Mouse (Mus musculus) hindbrain, embryonic 16.5 days (tissue): ENCODE data around the gene Coq8a. TPM values are rescaled to one million over a fixed set of nuclear protein-coding genes. Genes with fewer than 3 reads are reported as not detected.

Experiments used
- ATAC-seq: fragments of 200-750 bp; cut with Nextera tagmentation; 2 replicates; pipeline ENCODE4 v1.8.0; 2017; ENCODE audit warnings: moderate TSS enrichment, moderate library complexity
- H3K27ac ChIP-seq: fragments of 300-500 bp; sonication (generic); 2 replicates; pipeline ENCODE4 v1.5.1; 2014; ENCODE audit warnings: low read depth, mild to moderate bottlenecking, control low read depth, low read length, moderate library complexity
- H3K27me3 ChIP-seq: fragments of 300-500 bp; sonication (generic); replicated peaks from 2 replicates; pipeline ENCODE4 v1.6.1; 2014; ENCODE audit warnings: low read length; ENCODE audit not compliant: control insufficient read depth, insufficient read depth
- H3K36me3 ChIP-seq: fragments of 300-500 bp; sonication (generic); 2 replicates; pipeline ENCODE4 v1.6.1; 2014; ENCODE audit warnings: mild to moderate bottlenecking, low read length, moderate library complexity, mixed read lengths; ENCODE audit not compliant: control insufficient read depth, insufficient read depth
- H3K4me1 ChIP-seq: fragments of 300-500 bp; sonication (generic); 2 replicates; pipeline ENCODE4 v1.6.1; 2014; ENCODE audit warnings: low read depth, low read length; ENCODE audit not compliant: control insufficient read depth, insufficient read depth
- H3K4me2 ChIP-seq: fragments of 300-500 bp; sonication (generic); 2 replicates; pipeline ENCODE4 v1.6.1; 2014; ENCODE audit warnings: mild to moderate bottlenecking, low read length, control low read depth, moderate library complexity
- H3K4me3 ChIP-seq: fragments of 300-500 bp; sonication (generic); 2 replicates; pipeline ENCODE4 v1.5.1; 2014; ENCODE audit warnings: mild to moderate bottlenecking, low read length, control low read depth, moderate library complexity
- H3K9ac ChIP-seq: fragments of 300-500 bp; sonication (generic); 2 replicates; pipeline ENCODE4 v1.6.1; 2014; ENCODE audit warnings: low read depth, mild to moderate bottlenecking, control low read depth, low read length, moderate library complexity
- H3K9me3 ChIP-seq: fragments of 300-500 bp; sonication (generic); 2 replicates; pipeline ENCODE4 v1.6.1; 2014; ENCODE audit warnings: mild to moderate bottlenecking, low read length, moderate library complexity; ENCODE audit not compliant: control insufficient read depth
- WGBS: fragments of 180-500 bp; shearing (Covaris S2); extraction: QIAGEN DNeasy Blood & Tissue Kit; methylation state at CpG from one replicate; pipeline ENCODE4 v1.1.7; 2014; 5-methylcytosine and 5-hydroxymethylcytosine counted together
- polyA plus RNA-seq: library from polyadenylated mRNA; unstranded; fragments of >200 nt; fragmentation: Nextera tagmentation; extraction: Ambion mirVana; gene quantifications from 2 replicates; pipeline ENCODE4 v1.2.1, GENCODE M21; 2015

The Coq8a gene
- polyA plus RNA-seq, 1 experiment from 2014 or later = 5.9 TPM

DNA sequence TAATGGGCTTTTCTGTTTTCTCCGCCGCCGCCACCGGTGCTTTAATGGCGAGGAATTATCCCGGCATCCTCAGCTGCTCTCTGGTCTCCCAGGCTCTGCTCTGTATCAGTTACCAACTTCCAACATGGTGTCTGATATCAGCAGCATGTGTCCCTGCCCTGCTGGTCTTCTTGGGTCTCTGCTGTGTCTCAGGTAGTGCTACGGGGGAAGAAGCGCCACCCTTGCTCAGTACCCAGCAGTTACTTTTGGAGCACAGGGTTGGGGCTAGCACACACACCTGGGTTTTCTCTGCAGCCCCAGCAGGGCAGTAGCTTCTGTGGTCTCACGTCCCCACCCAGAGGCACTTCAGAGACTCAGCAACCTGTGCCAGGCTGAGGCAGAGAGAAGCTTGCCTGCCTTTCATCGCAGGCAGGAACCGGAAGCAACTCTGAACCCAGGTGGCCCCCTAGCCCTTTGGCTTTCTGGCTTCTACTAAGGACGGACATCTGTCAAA is 26.9 kb upstream of the Coq8a start:
- Histone ChIP-seq H3K9ac (peak overlapping the region; percentile 59), H3K4me1 (peaks cover 13% of the 10 kb centered on the region; the same call in 1 of the 2 replicates), H3K27ac (peak overlapping the region; percentile 42; the same call in 1 of the 2 replicates), H3K4me3 (peak overlapping the region; percentile 46), H3K36me3 (no peaks in the 10 kb centered on the region; the same call in 1 of the 2 replicates), H3K27me3 (no peaks in the 10 kb centered on the region), H3K9me3 (peaks cover 2% of the 10 kb centered on the region; the same call in 1 of the 2 replicates), H3K4me2 (peak overlapping the region; percentile 92)
- 13% methylated on average over 12 of the region's 12 CpGs for WGBS
- peak; percentile 77 for ATAC-seq

GRCm38 (mm10) chr1:180225500-180226220 is 26.3 kb upstream of the Coq8a start:
- peak overlapping the region; percentile 92 for H3K4me2 ChIP-seq
- H3K9ac ChIP-seq = peak overlapping the region; percentile 59
- WGBS = 16% methylated on average over 21 of the region's 21 CpGs
- H3K27ac ChIP-seq = peak overlapping the region; percentile 42; the same call in 1 of the 2 replicates
- H3K27me3 ChIP-seq = no peaks in the 10 kb centered on the region
- H3K4me1 ChIP-seq = peaks cover 13% of the 10 kb centered on the region; the same call in 1 of the 2 replicates
- H3K36me3 ChIP-seq = no peaks in the 10 kb centered on the region; the same call in 1 of the 2 replicates
- H3K4me3 ChIP-seq = peak overlapping the region; percentile 46
- H3K9me3 ChIP-seq = peaks cover 2% of the 10 kb centered on the region; the same call in 1 of the 2 replicates
- peak; percentile 86 for ATAC-seq

DNA sequence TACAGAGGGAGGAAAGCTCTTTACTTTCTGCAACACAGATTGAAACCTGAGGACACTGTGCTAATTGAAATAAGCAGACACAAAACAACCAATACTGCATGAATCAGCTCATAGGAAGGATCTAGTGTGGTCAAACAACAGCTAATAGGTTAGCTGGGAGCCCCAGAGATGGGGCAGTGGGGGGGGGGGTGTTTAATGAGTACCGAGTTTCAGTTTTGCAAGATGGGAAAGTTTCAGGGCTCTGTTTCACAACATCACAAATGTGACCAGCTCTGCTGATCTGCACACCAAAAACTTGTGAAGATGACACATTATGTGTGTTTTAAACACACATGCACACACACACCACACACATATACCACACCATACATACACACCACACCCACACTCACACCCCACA is 22.6 kb upstream of the Coq8a start:
- H3K9ac ChIP-seq = no peak overlapping the region
- WGBS = 82% methylated on average over 1 of the region's 1 CpGs
- H3K4me1 ChIP-seq = peaks cover 13% of the 10 kb centered on the region; the same call in 1 of the 2 replicates
- no peak overlapping the region for H3K4me3 ChIP-seq
- no peaks in the 10 kb centered on the region for H3K27me3 ChIP-seq
- H3K27ac ChIP-seq = no peak overlapping the region
- no peaks in the 10 kb centered on the region for H3K36me3 ChIP-seq
- H3K4me2 ChIP-seq = no peak overlapping the region
- no peak for ATAC-seq
- no peaks in the 10 kb centered on the region for H3K9me3 ChIP-seq

DNA sequence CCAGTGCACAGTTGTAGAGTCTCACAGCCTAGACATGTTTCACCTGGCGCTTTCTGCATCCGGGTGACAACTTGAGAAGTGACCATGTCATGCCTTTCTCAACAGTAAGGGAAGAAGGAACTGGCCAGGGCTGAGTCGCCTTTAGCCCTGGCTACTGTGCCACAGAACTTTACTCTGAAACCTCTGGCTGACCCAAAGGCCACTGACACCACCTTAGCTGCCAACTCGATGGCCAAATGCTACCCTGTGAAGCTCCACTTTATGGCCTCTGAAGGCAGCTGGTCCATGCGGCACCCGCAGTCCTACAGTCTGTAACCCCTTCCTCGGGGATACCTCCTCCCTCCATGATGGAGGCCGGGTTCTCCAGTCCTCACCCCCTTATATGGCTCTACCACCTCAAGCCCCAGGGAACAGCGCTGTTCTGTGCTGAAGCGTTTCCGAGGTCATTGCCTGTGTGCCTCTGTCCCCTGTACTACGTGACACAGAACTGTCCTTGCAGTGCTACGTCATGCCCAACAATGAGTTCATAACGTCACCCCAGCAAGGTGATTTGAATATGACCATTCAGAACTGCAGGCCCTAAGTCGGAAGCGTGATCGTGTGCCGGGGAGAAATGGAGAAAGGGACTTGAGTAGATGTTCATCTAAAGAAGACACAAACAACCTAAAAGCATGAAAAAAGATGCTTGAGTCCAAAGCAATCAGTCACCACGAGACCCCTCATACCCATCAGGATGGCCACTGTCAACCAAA is 21.6 kb upstream of the Coq8a start:
- no peak for ATAC-seq
- no peak overlapping the region for H3K27ac ChIP-seq
- no peak overlapping the region for H3K4me3 ChIP-seq
- H3K27me3 ChIP-seq = no peaks in the 10 kb centered on the region
- 91% methylated on average over 19 of the region's 19 CpGs for WGBS
- H3K4me2 ChIP-seq = no peak overlapping the region
- no peaks in the 10 kb centered on the region for H3K36me3 ChIP-seq
- no peaks in the 10 kb centered on the region for H3K9me3 ChIP-seq
- H3K9ac ChIP-seq = no peak overlapping the region
- H3K4me1 ChIP-seq = peaks cover 9% of the 10 kb centered on the region; the same call in 1 of the 2 replicates

GRCm38 (mm10) chr1:180216541-180217276 is 17.3 kb upstream of the Coq8a start:
- no peak overlapping the region for H3K9ac ChIP-seq
- no peaks in the 10 kb centered on the region for H3K9me3 ChIP-seq
- H3K4me2 ChIP-seq = no peak overlapping the region
- no peak for ATAC-seq
- no peak overlapping the region for H3K27ac ChIP-seq
- WGBS = 72% methylated on average over 5 of the region's 5 CpGs
- H3K4me1 ChIP-seq = no peaks in the 10 kb centered on the region
- H3K4me3 ChIP-seq = no peak overlapping the region
- H3K36me3 ChIP-seq = no peaks in the 10 kb centered on the region
- no peaks in the 10 kb centered on the region for H3K27me3 ChIP-seq

GRCm38 (mm10) chr1:180215044-180215443 is 15.6 kb upstream of the Coq8a start:
- ATAC-seq = peak; percentile 50; the same call in 1 of the 2 replicates
- 23% methylated on average over 4 of the region's 4 CpGs for WGBS
- Histone ChIP-seq H3K9ac (no peak overlapping the region), H3K9me3 (no peaks in the 10 kb centered on the region), H3K27me3 (no peaks in the 10 kb centered on the region), H3K4me2 (no peak overlapping the region), H3K4me1 (no peaks in the 10 kb centered on the region), H3K36me3 (no peaks in the 10 kb centered on the region), H3K4me3 (no peak overlapping the region), H3K27ac (no peak overlapping the region)

DNA sequence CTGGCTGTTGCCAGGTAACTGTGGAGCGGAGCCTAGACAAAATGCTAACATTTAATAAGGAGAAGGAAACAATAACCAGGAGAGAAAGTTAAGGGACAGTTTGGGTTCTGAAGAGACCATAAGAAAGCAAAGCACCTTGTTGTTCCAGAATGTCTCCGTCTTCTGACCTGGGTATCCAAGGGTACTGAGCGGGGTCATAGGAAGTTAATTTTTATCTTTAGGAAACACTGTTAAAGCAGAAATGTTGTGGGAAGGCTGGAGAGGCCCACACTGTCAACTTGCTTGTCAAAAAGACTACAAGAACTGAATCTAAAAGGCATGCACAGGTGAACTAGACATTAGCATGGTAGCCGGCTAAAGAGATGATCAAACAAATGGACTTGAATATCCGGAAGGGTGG is 13.5 kb upstream of the Coq8a start:
- no peaks in the 10 kb centered on the region for H3K4me1 ChIP-seq
- H3K4me3 ChIP-seq = no peak overlapping the region
- no peak overlapping the region for H3K9ac ChIP-seq
- 90% methylated on average over 5 of the region's 5 CpGs for WGBS
- no peaks in the 10 kb centered on the region for H3K27me3 ChIP-seq
- H3K36me3 ChIP-seq = no peaks in the 10 kb centered on the region
- ATAC-seq = no peak
- H3K4me2 ChIP-seq = no peak overlapping the region
- no peak overlapping the region for H3K27ac ChIP-seq
- no peaks in the 10 kb centered on the region for H3K9me3 ChIP-seq

DNA sequence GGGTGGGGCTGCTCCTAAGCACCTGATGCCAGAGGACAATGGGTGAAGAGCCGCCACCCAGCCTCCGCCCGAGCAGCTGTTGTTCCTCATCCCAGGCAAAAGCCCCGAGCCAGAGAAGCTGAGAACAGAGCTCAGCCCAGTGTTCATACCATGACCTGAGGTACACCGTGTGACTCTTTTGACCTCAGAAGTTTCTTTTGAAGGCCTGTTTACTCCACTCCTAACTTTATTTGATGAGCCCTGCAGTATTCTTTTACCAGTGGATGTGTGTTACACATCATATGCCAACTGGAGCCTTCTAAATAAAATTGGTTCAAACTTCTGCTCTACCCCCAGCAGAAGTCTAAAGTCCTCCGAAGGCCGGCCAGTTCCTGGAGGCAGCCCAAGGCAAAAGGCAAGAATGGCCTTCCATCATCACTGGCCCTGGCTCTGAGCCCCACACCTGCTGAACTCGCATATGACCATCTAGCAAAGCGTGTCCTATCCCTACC is 11.4 kb upstream of the Coq8a start:
- ATAC-seq = no peak
- Histone ChIP-seq H3K27me3 (no peaks in the 10 kb centered on the region), H3K4me3 (no peak overlapping the region), H3K4me1 (no peaks in the 10 kb centered on the region), H3K27ac (no peak overlapping the region), H3K9ac (no peak overlapping the region), H3K4me2 (no peak overlapping the region), H3K9me3 (no peaks in the 10 kb centered on the region), H3K36me3 (no peaks in the 10 kb centered on the region)
- 82% methylated on average over 9 of the region's 9 CpGs for WGBS
